Mouse (Mus musculus) lung, embryonic 16.5 days (tissue): ENCODE measurements around the gene Atl2. TPM values are rescaled to one million over a fixed set of nuclear protein-coding genes. Genes with fewer than 3 reads are reported as not detected.
A peak's percentile ranks its signal among the peaks of the same experiment; 100 is the strongest.

Experiments used
- ATAC-seq: fragments of 200-750 bp; cut with Nextera tagmentation; 2 replicates; pipeline ENCODE4 v1.8.0; 2017; ENCODE audit warnings: low read depth, mild to moderate bottlenecking, moderate library complexity
- H3K27ac ChIP-seq: fragments of 300-500 bp; sonication (generic); 2 replicates; pipeline ENCODE4 v1.5.1; 2014; ENCODE audit warnings: mild to moderate bottlenecking, control low read depth, low read length
- H3K27me3 ChIP-seq: fragments of 300-500 bp; sonication (generic); 2 replicates; pipeline ENCODE4 v1.6.1; 2014; ENCODE audit warnings: low read depth, low read length, mixed read lengths; ENCODE audit not compliant: control insufficient read depth, insufficient read depth
- H3K36me3 ChIP-seq: fragments of 300-500 bp; sonication (generic); 2 replicates; pipeline ENCODE4 v1.6.1; 2014; ENCODE audit warnings: low read length; ENCODE audit not compliant: control insufficient read depth, insufficient read depth
- H3K4me1 ChIP-seq: fragments of 300-500 bp; sonication (generic); replicated peaks from 2 replicates; pipeline ENCODE4 v1.6.1; 2014; ENCODE audit warnings: low read length, mixed read lengths; ENCODE audit not compliant: control insufficient read depth, insufficient read depth
- H3K4me2 ChIP-seq: fragments of 300-500 bp; sonication (generic); 2 replicates; pipeline ENCODE4 v1.6.1; 2014; ENCODE audit warnings: low read depth, low read length, control low read depth
- H3K4me3 ChIP-seq: fragments of 300-500 bp; sonication (generic); 2 replicates; pipeline ENCODE4 v1.5.1; 2014; ENCODE audit warnings: mild to moderate bottlenecking, low read length, control low read depth
- H3K9ac ChIP-seq: fragments of 300-500 bp; sonication (generic); 2 replicates; pipeline ENCODE4 v1.6.1; 2014; ENCODE audit warnings: low read length, control low read depth
- H3K9me3 ChIP-seq: fragments of 300-500 bp; sonication (generic); 2 replicates; pipeline ENCODE4 v1.6.1; 2016; ENCODE audit warnings: low read length; ENCODE audit not compliant: control insufficient read depth
- WGBS: fragments of 180-500 bp; shearing (Covaris S2); extraction: QIAGEN DNeasy Blood & Tissue Kit; methylation state at CpG from one replicate; pipeline ENCODE4 v1.1.7; 2014; 5-methylcytosine and 5-hydroxymethylcytosine counted together
- polyA plus RNA-seq: library from polyadenylated mRNA; unstranded; fragments of >200 nt; fragmentation: Nextera tagmentation; extraction: Ambion mirVana; gene quantifications from 2 replicates; pipeline ENCODE4 v1.2.1, GENCODE M21; 2015

Gene Atl2
- polyA plus RNA-seq, 1 experiment from 2014 or later, result 38.4 TPM

GRCm38 (mm10) chr17:79883198-79883597 is 12.7 kb downstream of the Atl2 start:
- no peaks in the 10 kb centered on the region; the same call in 1 of the 2 replicates for H3K4me1 ChIP-seq
- no peaks in the 10 kb centered on the region for H3K27me3 ChIP-seq
- WGBS, result 17% methylated on average over 4 of the region's 4 CpGs
- no peak overlapping the region for H3K4me2 ChIP-seq
- H3K9me3 ChIP-seq, result no peaks in the 10 kb centered on the region
- H3K4me3 ChIP-seq, result no peak overlapping the region
- no peak overlapping the region for H3K9ac ChIP-seq
- no peak for ATAC-seq
- H3K36me3 ChIP-seq, result no peaks in the 10 kb centered on the region
- H3K27ac ChIP-seq, result no peak overlapping the region

- H3K9me3 ChIP-seq, result no peaks in the 10 kb centered on the region
- H3K4me3 ChIP-seq, result no peak overlapping the region
- peaks cover 19% of the 10 kb centered on the region for H3K36me3 ChIP-seq
- H3K9ac ChIP-seq, result no peak overlapping the region
- H3K4me1 ChIP-seq, result peaks cover 8% of the 10 kb centered on the region
- WGBS, result 58% methylated on average over 5 of the region's 5 CpGs
- H3K27ac ChIP-seq, result no peak overlapping the region
- H3K4me2 ChIP-seq, result no peak overlapping the region
- no peaks in the 10 kb centered on the region for H3K27me3 ChIP-seq
- peak; percentile 47; the same call in 1 of the 2 replicates for ATAC-seq
Observed at GRCm38 (mm10) chr17:79865027-79865426, 30.9 kb downstream of the Atl2 start.

GRCm38 (mm10) chr17:79864503-79864902 is 31.4 kb downstream of the Atl2 start:
- H3K9ac ChIP-seq, result no peak overlapping the region
- no peaks in the 10 kb centered on the region for H3K27me3 ChIP-seq
- no peak overlapping the region for H3K4me2 ChIP-seq
- H3K9me3 ChIP-seq, result no peaks in the 10 kb centered on the region
- ATAC-seq, result no peak
- H3K4me1 ChIP-seq, result peaks cover 8% of the 10 kb centered on the region
- peaks cover 24% of the 10 kb centered on the region for H3K36me3 ChIP-seq
- no peak overlapping the region for H3K4me3 ChIP-seq
- WGBS, result 88% methylated on average over 8 of the region's 8 CpGs
- H3K27ac ChIP-seq, result no peak overlapping the region

GRCm38 (mm10) chr17:79862038-79862437 is 33.9 kb downstream of the Atl2 start:
- peaks cover 42% of the 10 kb centered on the region for H3K36me3 ChIP-seq
- H3K27me3 ChIP-seq, result no peaks in the 10 kb centered on the region
- no peak overlapping the region for H3K4me2 ChIP-seq
- peaks cover 8% of the 10 kb centered on the region for H3K4me1 ChIP-seq
- H3K9me3 ChIP-seq, result no peaks in the 10 kb centered on the region
- ATAC-seq, result no peak
- WGBS, result 53% methylated on average over 1 of the region's 1 CpGs
- no peak overlapping the region for H3K27ac ChIP-seq
- H3K4me3 ChIP-seq, result no peak overlapping the region
- H3K9ac ChIP-seq, result no peak overlapping the region

GRCm38 (mm10) chr17:79855533-79855932 is 40.4 kb downstream of the Atl2 start:
- no peaks in the 10 kb centered on the region for H3K4me1 ChIP-seq
- H3K9ac ChIP-seq, result no peak overlapping the region
- WGBS, result 79% methylated on average over 8 of the region's 8 CpGs
- H3K27me3 ChIP-seq, result no peaks in the 10 kb centered on the region
- no peak overlapping the region for H3K27ac ChIP-seq
- H3K9me3 ChIP-seq, result no peaks in the 10 kb centered on the region
- no peak overlapping the region for H3K4me3 ChIP-seq
- H3K36me3 ChIP-seq, result peaks cover 50% of the 10 kb centered on the region
- ATAC-seq, result no peak
- H3K4me2 ChIP-seq, result no peak overlapping the region

GRCm38 (mm10) chr17:79848385-79848784 is 47.5 kb downstream of the Atl2 start:
- ATAC-seq, result no peak
- 91% methylated on average over 5 of the region's 5 CpGs for WGBS
- no peak overlapping the region for H3K9ac ChIP-seq
- peaks cover 23% of the 10 kb centered on the region for H3K36me3 ChIP-seq
- H3K4me2 ChIP-seq, result no peak overlapping the region
- H3K4me3 ChIP-seq, result no peak overlapping the region
- no peaks in the 10 kb centered on the region for H3K4me1 ChIP-seq
- H3K9me3 ChIP-seq, result no peaks in the 10 kb centered on the region; the same call in 1 of the 2 replicates
- no peak overlapping the region for H3K27ac ChIP-seq
- no peaks in the 10 kb centered on the region for H3K27me3 ChIP-seq

GRCm38 (mm10) chr17:79846182-79846581 is 49.7 kb downstream of the Atl2 start:
- ATAC-seq, result no peak
- Histone ChIP-seq H3K4me1 (no peaks in the 10 kb centered on the region), H3K4me3 (no peak overlapping the region), H3K27me3 (no peaks in the 10 kb centered on the region), H3K36me3 (peaks cover 13% of the 10 kb centered on the region), H3K9me3 (no peaks in the 10 kb centered on the region; the same call in 1 of the 2 replicates), H3K4me2 (no peak overlapping the region), H3K9ac (no peak overlapping the region), H3K27ac (no peak overlapping the region)
- 91% methylated on average over 2 of the region's 2 CpGs for WGBS

- H3K9me3 ChIP-seq, result no peaks in the 10 kb centered on the region; the same call in 1 of the 2 replicates
- ATAC-seq, result no peak
- no peak overlapping the region for H3K4me2 ChIP-seq
- no peak overlapping the region for H3K4me3 ChIP-seq
- no peak overlapping the region for H3K9ac ChIP-seq
- H3K4me1 ChIP-seq, result no peaks in the 10 kb centered on the region
- no peak overlapping the region for H3K27ac ChIP-seq
- H3K27me3 ChIP-seq, result no peaks in the 10 kb centered on the region
- peaks cover 11% of the 10 kb centered on the region for H3K36me3 ChIP-seq
- 66% methylated on average over 2 of the region's 2 CpGs for WGBS
Observed at GRCm38 (mm10) chr17:79845695-79846094, 50.2 kb downstream of the Atl2 start.

- no peak overlapping the region for H3K4me3 ChIP-seq
- no peaks in the 10 kb centered on the region for H3K36me3 ChIP-seq
- H3K27me3 ChIP-seq, result no peaks in the 10 kb centered on the region
- no peak overlapping the region for H3K27ac ChIP-seq
- peak; percentile 72 for ATAC-seq
- 39% methylated on average over 7 of the region's 7 CpGs for WGBS
- no peak overlapping the region for H3K9ac ChIP-seq
- H3K4me1 ChIP-seq, result 0 out of 2 replicates have a peak, but pooled peaks cover 3% of the 10 kb centered on the region
- H3K4me2 ChIP-seq, result no peak overlapping the region
- no peaks in the 10 kb centered on the region for H3K9me3 ChIP-seq
Observed at GRCm38 (mm10) chr17:79840254-79841238, 55.4 kb downstream of the Atl2 start.
